Mouse (Mus musculus) frontal cortex, postnatal 36 days (tissue): ENCODE data around the gene Ccpg1.

Experiments
- DNase-seq, 2 experiments: peaks; one replicate each; pipeline ENCODE4 v3.0.0; 2022; ENCODE audit warnings: low spot score in 2 of 2

The Ccpg1 gene

GRCm38 (mm10) chr9:73045711-73046110, 60.5 kb downstream of the Ccpg1 start:
- no peak for DNase-seq

DNA sequence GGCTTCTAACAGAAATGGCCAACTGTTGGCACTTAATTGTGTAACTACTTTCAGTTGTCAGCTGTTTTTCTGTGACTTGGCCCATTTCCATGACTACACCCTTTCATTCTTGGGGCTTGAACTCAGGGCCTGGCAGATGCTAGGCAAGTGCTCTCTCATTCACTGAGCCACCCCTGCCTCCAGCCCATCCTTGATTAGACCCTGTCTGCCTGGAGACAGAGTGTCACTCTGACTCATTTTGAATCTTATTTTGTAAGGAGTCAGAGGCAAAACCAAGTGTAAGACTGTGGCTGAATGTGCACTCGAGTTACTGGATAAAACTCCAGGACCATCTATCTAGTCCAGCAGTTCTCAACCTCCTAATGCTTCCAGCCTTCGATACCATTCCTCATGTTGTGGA, 62.7 kb downstream of the Ccpg1 start:
- DNase-seq: no peak

- DNase-seq: no peak
Observed at GRCm38 (mm10) chr9:73048927-73049326, 63.7 kb downstream of the Ccpg1 start.

GRCm38 (mm10) chr9:73049833-73050232, 64.6 kb downstream of the Ccpg1 start:
- no peak for DNase-seq

DNA sequence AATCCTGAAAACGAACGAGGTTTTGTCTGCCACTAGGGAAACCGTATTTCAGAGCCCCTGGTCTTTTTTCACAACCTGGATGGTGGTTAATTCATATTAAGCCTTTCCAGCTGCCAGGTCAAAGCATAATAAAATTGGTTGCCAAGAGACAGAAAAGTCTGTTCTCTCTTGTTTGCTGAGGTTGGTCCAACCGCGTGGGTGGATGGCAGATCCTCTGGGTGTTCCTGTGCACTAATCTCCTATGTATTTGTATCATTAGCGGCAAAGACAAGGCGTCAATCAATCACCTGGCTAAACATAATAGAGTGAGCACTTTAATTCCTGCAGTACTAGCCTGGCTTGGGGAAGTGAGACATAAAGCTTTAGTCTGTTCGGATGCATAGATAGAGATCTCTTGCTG, 65.4 kb downstream of the Ccpg1 start:
- DNase-seq: no peak

DNA sequence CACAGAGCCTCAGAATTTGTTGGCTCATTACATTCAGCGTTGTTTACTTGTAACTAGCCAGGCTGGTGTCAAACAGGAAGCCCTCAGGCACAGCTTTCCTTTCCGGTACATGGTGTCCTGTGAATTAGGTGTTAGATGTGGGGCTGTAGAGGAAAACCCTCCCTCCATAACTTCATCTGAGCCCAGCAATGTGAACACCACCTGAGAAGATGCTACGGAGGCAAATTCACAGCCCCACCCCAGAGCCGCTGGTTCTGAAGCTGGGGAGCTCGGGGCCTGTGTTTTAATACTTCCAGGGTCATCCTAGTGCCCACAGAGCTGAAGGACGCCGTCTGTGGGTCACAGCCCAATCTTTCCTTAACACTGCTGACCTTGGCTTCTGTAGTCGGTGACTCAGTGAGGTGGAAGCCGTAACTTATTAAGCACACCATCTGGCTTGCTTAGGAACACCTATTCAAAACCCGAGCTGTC, 70.2 kb downstream of the Ccpg1 start:
- DNase-seq: no peak

- DNase-seq: no peak
Observed at GRCm38 (mm10) chr9:73059224-73059623, 74.0 kb downstream of the Ccpg1 start.

GRCm38 (mm10) chr9:73063621-73064290, 78.5 kb downstream of the Ccpg1 start:
- no peak for DNase-seq
